Mouse (Mus musculus) right cerebral cortex, postnatal 4 days (tissue): ENCODE measurements around the gene Nova2.
A peak's percentile ranks its signal among the peaks of the same experiment; 100 is the strongest.

Experiments used
- DNase-seq: peaks from one replicate; pipeline ENCODE4 v3.0.0-alpha.2; 2022

Nova2 gene

GRCm38 (mm10) chr7:18926041-18926790 lies 528 bp downstream of the Nova2 start:
- DNase-seq: peak; percentile 61

GRCm38 (mm10) chr7:18926911-18927310 lies 1.2 kb downstream of the Nova2 start:
- no peak for DNase-seq

GRCm38 (mm10) chr7:18927759-18928158 lies 2.1 kb downstream of the Nova2 start:
- DNase-seq: no peak

GRCm38 (mm10) chr7:18942376-18942775 lies 16.7 kb downstream of the Nova2 start:
- no peak for DNase-seq

GRCm38 (mm10) chr7:18942815-18943214 lies 17.1 kb downstream of the Nova2 start:
- no peak for DNase-seq

- no peak for DNase-seq
Observed at GRCm38 (mm10) chr7:18948151-18948550, 22.5 kb downstream of the Nova2 start.

GRCm38 (mm10) chr7:18949781-18950522 lies 24.3 kb downstream of the Nova2 start:
- peak; percentile 49 for DNase-seq

GRCm38 (mm10) chr7:18950523-18951315 lies 25.0 kb downstream of the Nova2 start:
- DNase-seq: no peak

GRCm38 (mm10) chr7:18951397-18951796 lies 25.7 kb downstream of the Nova2 start:
- DNase-seq: no peak

GRCm38 (mm10) chr7:18957569-18958383 lies 32.1 kb downstream of the Nova2 start:
- peak; percentile 45 for DNase-seq

- peak; percentile 44 for DNase-seq
Observed at GRCm38 (mm10) chr7:18958384-18958766, 32.7 kb downstream of the Nova2 start.

GRCm38 (mm10) chr7:18959446-18959845 lies 33.8 kb downstream of the Nova2 start:
- no peak for DNase-seq

GRCm38 (mm10) chr7:18962171-18962792 lies 36.6 kb downstream of the Nova2 start:
- DNase-seq: no peak

- no peak for DNase-seq
Observed at GRCm38 (mm10) chr7:18962795-18963194, 37.1 kb downstream of the Nova2 start.

GRCm38 (mm10) chr7:18963294-18963843 lies 37.7 kb downstream of the Nova2 start:
- DNase-seq: no peak

- no peak for DNase-seq
Observed at GRCm38 (mm10) chr7:18965312-18965711, 39.6 kb downstream of the Nova2 start.

- no peak for DNase-seq
Observed at GRCm38 (mm10) chr7:18967603-18968002, 41.9 kb downstream of the Nova2 start.

GRCm38 (mm10) chr7:18970956-18971355 lies 45.3 kb downstream of the Nova2 start:
- DNase-seq: no peak

- DNase-seq: no peak
Observed at GRCm38 (mm10) chr7:18978381-18978780, 52.7 kb downstream of the Nova2 start.

- no peak for DNase-seq
Observed at GRCm38 (mm10) chr7:18986503-18986902, 60.8 kb downstream of the Nova2 start.

GRCm38 (mm10) chr7:18987100-18987499 lies 61.4 kb downstream of the Nova2 start, which contains the start of gene Nanos2:
Gene Nanos2, plus strand, starts transcription at chr7:18987400.
- no peak for DNase-seq

GRCm38 (mm10) chr7:18987747-18988146 lies 62.1 kb downstream of the Nova2 start:
- no peak for DNase-seq
